Mouse (Mus musculus) cerebellum, adult 2 months (tissue): Measurements from ENCODE around the gene Mprip. TPM values are rescaled to one million over a fixed set of nuclear protein-coding genes. Genes with fewer than 3 reads are reported as not detected.

ENCODE experiments used
- DNase-seq, 2 experiments: peaks; one replicate each; pipeline ENCODE4 v3.0.0; 2021
- H3K27ac ChIP-seq: fragments of 200-500 bp; 2 replicates; pipeline ENCODE4 v1.5.1; 2012; ENCODE audit warnings: low read length, control low read depth, inconsistent platforms; ENCODE audit not compliant: insufficient read depth
- H3K27me3 ChIP-seq: fragments of 200-500 bp; 2 replicates; pipeline ENCODE4 v1.6.1; 2012; ENCODE audit warnings: inconsistent platforms, mild to moderate bottlenecking, low read length, moderate library complexity; ENCODE audit not compliant: control insufficient read depth, insufficient read depth
- H3K4me1 ChIP-seq: fragments of 200-500 bp; 2 replicates; pipeline ENCODE4 v1.6.1; 2011; ENCODE audit warnings: low read length; ENCODE audit not compliant: control insufficient read depth, insufficient read depth
- H3K4me3 ChIP-seq: fragments of 200-500 bp; replicated peaks from 2 replicates; pipeline ENCODE3; 2011; ENCODE audit warnings: mild to moderate bottlenecking, low read depth, low read length, control low read depth; ENCODE audit not compliant: insufficient read depth
- CTCF ChIP-seq: fragments of 200-500 bp; IDR thresholded peaks from 2 replicates; pipeline ENCODE4 v1.5.1; 2011; ENCODE audit warnings: low read depth, mild to moderate bottlenecking, control low read depth, low read length, moderate library complexity, borderline replicate concordance; ENCODE audit not compliant: insufficient read depth
- POLR2A ChIP-seq: fragments of 200-500 bp; IDR thresholded peaks from 2 replicates; pipeline ENCODE4 v1.6.1; 2011; ENCODE audit warnings: low read length, control low read depth, borderline replicate concordance; ENCODE audit not compliant: insufficient read depth
- WGBS: fragments of 180-500 bp; shearing (Covaris S2); methylation state at CpG from one replicate; pipeline ENCODE4 v1.1.7; 2018; 5-methylcytosine and 5-hydroxymethylcytosine counted together
- polyA plus RNA-seq: library from polyadenylated mRNA; depleted of rRNA; stranded (reverse); fragments of >200 nt; gene quantifications from 2 replicates; pipeline ENCODE4 v1.2.3, GENCODE M21; 2012

Gene Mprip
- polyA plus RNA-seq, 1 experiment: 160 TPM

- peaks cover 19% of the 10 kb centered on the region for H3K4me1 ChIP-seq
- H3K27me3 ChIP-seq: no peaks in the 10 kb centered on the region
- no peak for DNase-seq
- WGBS: 42% methylated on average over 2 of the region's 2 CpGs
- H3K4me3 ChIP-seq: no peak overlapping the region
- H3K27ac ChIP-seq: peak overlapping the region; percentile 89
- TF ChIP-seq POLR2A (no peak), CTCF (no peak)
Observed at GRCm38 (mm10) chr11:59707481-59707880, 46.4 kb downstream of the Mprip start.

DNA sequence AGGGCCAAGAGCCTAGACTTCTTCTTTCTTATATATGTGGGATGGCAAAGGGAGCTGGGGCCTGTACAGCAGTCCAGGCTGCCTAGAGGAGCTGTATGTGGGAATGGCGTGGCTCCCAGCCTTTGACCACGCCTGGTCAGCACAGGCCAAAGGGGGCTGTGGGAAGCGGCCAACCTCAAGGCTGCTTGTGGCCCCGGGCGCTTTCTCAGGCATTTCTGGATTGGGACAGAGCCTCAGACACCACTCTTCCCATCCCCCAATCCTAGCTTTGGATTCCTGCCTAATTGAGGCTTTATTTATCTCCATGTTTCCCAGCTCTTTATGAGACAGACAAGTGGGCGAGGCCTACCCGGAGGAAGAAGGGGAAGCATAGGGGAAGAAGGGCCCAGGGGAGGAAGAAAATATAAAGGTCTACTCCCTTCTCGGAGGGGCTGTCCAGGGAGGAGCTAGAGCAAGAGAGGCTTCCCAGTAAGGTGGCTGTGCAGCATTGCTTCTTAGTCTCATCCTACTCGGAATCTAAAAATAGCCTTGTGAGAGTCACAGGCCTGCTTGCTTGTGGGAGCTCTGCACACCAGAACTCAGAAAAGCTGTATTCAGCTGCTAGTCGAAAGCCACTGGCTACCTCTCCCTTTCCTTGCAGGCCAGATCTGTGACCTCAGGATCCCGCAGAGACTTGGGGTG is 47.0 kb downstream of the Mprip start:
- no peak for TF ChIP-seq POLR2A
- no peak for TF ChIP-seq CTCF
- peak; percentile 71 to 77 for DNase-seq
- WGBS: 6% methylated on average over 11 of the region's 11 CpGs

DNA sequence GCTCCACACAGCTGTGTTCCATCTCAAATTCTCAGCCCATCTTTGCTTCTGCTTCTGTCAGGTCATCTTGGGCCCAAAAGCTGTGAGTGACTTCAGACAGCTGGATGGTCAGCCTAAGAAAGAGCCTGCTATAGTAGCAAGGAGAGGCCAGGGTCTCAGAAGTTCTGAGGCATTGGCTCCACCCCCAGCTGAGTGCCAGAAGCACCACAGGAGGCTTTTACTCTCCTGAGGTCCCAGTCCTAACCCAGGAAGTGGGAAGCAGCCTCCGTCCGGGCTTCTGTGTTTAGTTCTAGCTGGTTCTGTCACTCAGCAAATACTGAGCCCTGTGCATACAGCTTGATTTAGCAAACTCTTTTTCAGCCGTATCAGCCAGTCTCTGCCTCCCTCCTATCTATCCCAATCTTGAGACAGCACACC is 54.3 kb downstream of the Mprip start:
- DNase-seq: no peak
- Histone ChIP-seq H3K4me3 (no peak overlapping the region), H3K27me3 (no peaks in the 10 kb centered on the region), H3K27ac (no peak overlapping the region), H3K4me1 (peaks cover 12% of the 10 kb centered on the region)
- WGBS: 44% methylated on average over 3 of the region's 3 CpGs
- no peak for TF ChIP-seq CTCF
- TF ChIP-seq POLR2A: no peak

More for the DNA sequence above, 47.0 kb downstream of the Mprip start:
- Histone ChIP-seq H3K27ac (peak overlapping the region; percentile 89), H3K4me1 (peaks cover 19% of the 10 kb centered on the region), H3K27me3 (no peaks in the 10 kb centered on the region), H3K4me3 (peak overlapping the region; percentile 13)

- peak; percentile 44 to 64 for DNase-seq
- peak overlapping the region; percentile 51 for H3K27ac ChIP-seq
- no peaks in the 10 kb centered on the region for H3K27me3 ChIP-seq
- H3K4me3 ChIP-seq: no peak overlapping the region
- TF ChIP-seq POLR2A: no peak
- TF ChIP-seq CTCF: no peak
- peaks cover 21% of the 10 kb centered on the region for H3K4me1 ChIP-seq
- WGBS: 30% methylated on average over 4 of the region's 4 CpGs
Observed at GRCm38 (mm10) chr11:59717801-59718291, 56.7 kb downstream of the Mprip start.

GRCm38 (mm10) chr11:59719185-59719584 is 58.1 kb downstream of the Mprip start:
- TF ChIP-seq POLR2A (no peak), CTCF (no peak)
- Histone ChIP-seq H3K4me3 (no peak overlapping the region), H3K27me3 (no peaks in the 10 kb centered on the region), H3K4me1 (peaks cover 24% of the 10 kb centered on the region), H3K27ac (0 out of 2 replicates have a peak overlapping the region, but pooled peaks have one; percentile 2)
- 87% methylated on average over 5 of the region's 5 CpGs for WGBS
- DNase-seq: no peak

DNA sequence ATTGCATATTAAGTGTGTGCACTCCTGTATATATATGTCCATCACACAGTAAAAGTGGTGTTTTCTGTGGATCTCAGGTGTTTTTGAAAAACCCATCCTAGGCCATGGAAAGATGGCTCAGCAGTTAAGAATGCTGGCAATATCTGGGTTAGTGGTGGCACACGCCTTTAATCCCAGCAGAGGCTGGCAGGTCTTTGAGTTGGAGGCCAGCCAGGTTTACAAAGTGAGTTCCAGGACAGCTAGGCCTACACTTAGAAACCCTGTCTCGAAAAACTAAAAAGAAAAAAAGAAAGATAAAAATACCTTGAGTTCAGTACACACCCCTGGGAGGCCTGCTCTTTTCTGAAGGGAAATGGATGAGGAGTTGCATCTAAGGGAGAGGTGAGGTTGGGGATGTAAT is 60.3 kb downstream of the Mprip start:
- Histone ChIP-seq H3K4me1 (peaks cover 20% of the 10 kb centered on the region), H3K27me3 (no peaks in the 10 kb centered on the region), H3K27ac (no peak overlapping the region), H3K4me3 (no peak overlapping the region)
- WGBS: 6% methylated on average over 2 of the region's 2 CpGs
- DNase-seq: peak; percentile 53 to 66
- no peak for TF ChIP-seq POLR2A
- TF ChIP-seq CTCF: no peak

GRCm38 (mm10) chr11:59727204-59727603 is 66.1 kb downstream of the Mprip start:
- Histone ChIP-seq H3K27ac (no peak overlapping the region), H3K4me3 (no peak overlapping the region), H3K4me1 (peaks cover 22% of the 10 kb centered on the region), H3K27me3 (no peaks in the 10 kb centered on the region)
- no peak for DNase-seq
- TF ChIP-seq CTCF (no peak), POLR2A (no peak)
- 66% methylated on average over 3 of the region's 3 CpGs for WGBS

- Histone ChIP-seq H3K27ac (peak overlapping the region; percentile 47), H3K27me3 (no peaks in the 10 kb centered on the region), H3K4me1 (peaks cover 30% of the 10 kb centered on the region), H3K4me3 (no peak overlapping the region)
- WGBS: 45% methylated on average over 3 of the region's 3 CpGs
- DNase-seq: no peak
- TF ChIP-seq POLR2A (no peak), CTCF (no peak)
Observed at GRCm38 (mm10) chr11:59731821-59732220, 70.7 kb downstream of the Mprip start.
